Mouse (Mus musculus) heart, adult 2 months (tissue): ENCODE measurements around the gene Cdc42ep4.

ENCODE experiments used
- CTCF ChIP-seq: fragments of 200-600 bp; IDR thresholded peaks from 2 replicates; pipeline ENCODE4 v1.8.1; 2022; ENCODE audit warnings: antibody characterized with exemption, mild to moderate bottlenecking, moderate library complexity
- EP300 ChIP-seq: fragments of 200-500 bp; IDR thresholded peaks from 2 replicates; pipeline ENCODE4 v1.6.1; 2011; ENCODE audit warnings: low read depth, low read length, control low read depth; ENCODE audit not compliant: insufficient read depth
- POLR2A ChIP-seq: fragments of 200-500 bp; IDR thresholded peaks from 2 replicates; pipeline ENCODE4 v1.6.1; 2011; ENCODE audit warnings: mild to moderate bottlenecking, low read depth, low read length, control low read depth; ENCODE audit not compliant: insufficient read depth

DNA sequence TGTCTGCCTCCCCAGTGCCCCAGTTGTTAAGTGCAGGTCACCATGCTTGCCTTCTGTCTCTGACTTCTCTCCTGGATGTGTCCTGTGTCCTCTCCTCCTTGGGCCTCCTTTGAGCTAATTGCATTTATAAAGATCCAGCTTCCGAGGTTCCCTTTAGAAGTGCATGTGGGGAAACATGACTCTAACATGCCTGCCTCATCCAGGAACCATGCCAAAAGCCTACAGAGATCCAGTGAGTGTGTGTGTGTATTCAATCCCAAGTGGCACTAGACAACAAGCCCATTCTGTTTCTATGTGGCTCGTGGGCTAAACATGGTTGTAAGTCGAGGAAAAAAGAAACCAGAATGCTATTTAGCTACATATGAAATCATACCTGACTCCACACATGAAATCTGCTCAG lies 16.7 kb upstream of the Cdc42ep4 start:
- TF ChIP-seq POLR2A (no peak), CTCF (no peak), EP300 (no peak)
